Mouse (Mus musculus) neural tube, embryonic 12.5 days (tissue): Measurements from ENCODE around the gene Fam174a. TPM values are rescaled to one million over a fixed set of nuclear protein-coding genes. Genes with fewer than 3 reads are reported as not detected.

ENCODE experiments used
- ATAC-seq: fragments of 200-750 bp; cut with Nextera tagmentation; 2 replicates; pipeline ENCODE4 v1.8.0; 2017; ENCODE audit warnings: low read depth, mild to moderate bottlenecking, moderate TSS enrichment, moderate library complexity; ENCODE audit not compliant: low FRiP score
- H3K27ac ChIP-seq: fragments of 300-500 bp; sonication (generic); 2 replicates; pipeline ENCODE4 v1.5.1; 2016
- H3K27me3 ChIP-seq: fragments of 300-500 bp; sonication (generic); replicated peaks from 2 replicates; pipeline ENCODE4 v1.6.1; 2016; ENCODE audit warnings: mild to moderate bottlenecking
- H3K36me3 ChIP-seq: fragments of 300-500 bp; sonication (generic); 2 replicates; pipeline ENCODE4 v1.6.1; 2016; ENCODE audit warnings: mild to moderate bottlenecking
- H3K4me1 ChIP-seq: fragments of 300-500 bp; sonication (generic); 2 replicates; pipeline ENCODE4 v1.6.1; 2016
- H3K4me2 ChIP-seq: fragments of 300-500 bp; sonication (generic); replicated peaks from 2 replicates; pipeline ENCODE4 v1.6.1; 2016; ENCODE audit warnings: mild to moderate bottlenecking
- H3K4me3 ChIP-seq: fragments of 300-500 bp; sonication (generic); 2 replicates; pipeline ENCODE4 v1.5.1; 2016
- H3K9ac ChIP-seq: fragments of 300-500 bp; sonication (generic); 2 replicates; pipeline ENCODE4 v1.6.1; 2016; ENCODE audit warnings: mild to moderate bottlenecking
- H3K9me3 ChIP-seq: fragments of 300-500 bp; sonication (generic); 2 replicates; pipeline ENCODE4 v1.6.1; 2016; ENCODE audit warnings: mild to moderate bottlenecking
- WGBS: fragments of 180-500 bp; shearing (Covaris S2); methylation state at CpG from one replicate; pipeline ENCODE4 v1.1.7; 2016; 5-methylcytosine and 5-hydroxymethylcytosine counted together
- polyA plus RNA-seq: library from polyadenylated mRNA; unstranded; fragments of >200 nt; fragmentation: Nextera tagmentation; extraction: Ambion mirVana; gene quantifications from 2 replicates; pipeline ENCODE4 v1.2.1, GENCODE M21; 2016

The Fam174a gene
- polyA plus RNA-seq, 1 experiment from 2014 or later = 24.6 TPM

DNA sequence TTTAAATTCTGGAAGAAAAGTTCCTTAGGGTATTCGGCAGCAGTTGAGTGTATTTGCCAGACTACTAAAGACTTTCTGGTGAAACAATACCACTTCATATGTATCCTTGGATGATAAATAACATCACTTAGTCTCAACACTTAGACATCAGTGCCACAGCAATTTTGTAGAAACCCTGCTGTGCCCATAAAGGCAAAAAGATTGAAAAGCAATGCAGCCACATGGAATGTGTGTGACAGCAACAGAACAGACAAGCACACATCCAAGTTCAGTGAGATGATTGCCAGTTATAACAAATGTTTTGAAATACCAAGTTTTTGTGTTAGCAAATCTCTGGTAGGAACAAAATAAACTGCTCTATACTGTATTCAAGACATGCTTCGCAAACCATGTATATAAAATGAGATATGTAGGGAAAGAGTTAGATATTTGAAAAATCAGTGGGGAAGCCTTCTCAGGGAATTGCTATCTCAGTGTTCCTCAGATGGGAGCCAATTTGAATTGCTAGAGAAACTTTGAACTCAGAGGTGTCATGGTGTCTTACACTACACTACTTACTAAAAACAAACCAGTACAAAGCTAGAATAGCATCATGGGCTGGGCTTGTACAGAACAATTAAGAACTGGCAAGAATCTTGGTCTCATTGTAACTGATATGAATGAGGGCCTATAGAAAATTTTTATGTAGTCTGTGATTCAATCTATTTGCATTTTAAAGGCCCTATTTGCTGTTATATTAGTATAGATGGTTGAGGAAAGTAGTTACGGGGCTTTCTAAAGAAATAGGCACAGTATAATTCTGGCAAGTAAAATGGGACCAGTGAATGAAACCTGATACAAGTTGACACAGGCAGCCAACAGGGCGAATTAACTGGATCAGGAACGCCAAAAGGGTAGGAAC lies 30.4 kb downstream of the Fam174a start:
- H3K27ac ChIP-seq = no peak overlapping the region
- ATAC-seq = no peak
- no peak overlapping the region for H3K9ac ChIP-seq
- H3K27me3 ChIP-seq = no peaks in the 10 kb centered on the region
- H3K9me3 ChIP-seq = no peaks in the 10 kb centered on the region
- no peak overlapping the region for H3K4me3 ChIP-seq
- no peak overlapping the region for H3K4me2 ChIP-seq
- no peaks in the 10 kb centered on the region for H3K4me1 ChIP-seq
- no peaks in the 10 kb centered on the region for H3K36me3 ChIP-seq
- 81% methylated on average over 5 of the region's 5 CpGs for WGBS

DNA sequence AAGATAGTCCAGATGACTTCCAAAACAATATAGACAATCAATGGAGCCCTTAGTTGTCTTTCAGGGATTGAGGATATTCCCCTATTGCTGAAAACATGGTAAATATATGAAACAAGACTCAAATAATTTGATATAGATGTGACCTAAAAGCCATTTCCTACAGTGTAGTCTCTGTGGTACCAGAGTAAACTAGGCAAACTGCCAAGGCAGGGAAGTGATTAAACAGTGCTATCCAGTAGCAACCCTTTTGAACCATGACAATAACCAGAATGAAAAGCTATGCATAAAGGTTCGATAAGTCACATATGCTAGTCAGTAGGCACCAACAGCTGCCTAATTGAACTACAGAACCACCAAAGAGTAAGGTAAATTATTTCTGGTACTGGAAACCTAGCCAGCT lies 40.7 kb downstream of the Fam174a start:
- Histone ChIP-seq H3K9ac (no peak overlapping the region), H3K27ac (no peak overlapping the region), H3K4me3 (no peak overlapping the region), H3K27me3 (no peaks in the 10 kb centered on the region), H3K4me1 (no peaks in the 10 kb centered on the region), H3K36me3 (no peaks in the 10 kb centered on the region), H3K4me2 (no peak overlapping the region), H3K9me3 (no peaks in the 10 kb centered on the region)
- WGBS = 87% methylated on average over 1 of the region's 1 CpGs
- ATAC-seq = no peak

DNA sequence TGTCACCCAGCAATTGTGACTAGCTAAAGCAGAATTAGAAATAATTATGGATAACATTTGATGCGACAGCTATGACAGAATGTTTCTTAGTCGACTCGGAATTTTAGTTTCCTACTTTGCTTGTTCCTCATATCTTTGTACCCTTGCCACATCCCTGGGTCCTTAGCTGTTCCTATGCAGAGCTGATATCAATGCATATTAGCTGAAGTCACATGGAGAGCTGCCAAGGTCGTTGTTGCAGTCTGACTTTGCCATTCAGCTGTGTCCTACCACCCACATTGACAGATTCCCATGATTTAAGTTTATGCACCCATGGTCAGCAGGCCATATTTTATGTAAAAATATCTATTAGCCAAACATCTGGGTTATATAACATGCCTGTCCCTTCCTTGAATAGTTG lies 43.5 kb downstream of the Fam174a start:
- 68% methylated on average over 4 of the region's 4 CpGs for WGBS
- Histone ChIP-seq H3K9me3 (no peaks in the 10 kb centered on the region), H3K27me3 (no peaks in the 10 kb centered on the region), H3K4me2 (no peak overlapping the region), H3K9ac (no peak overlapping the region), H3K36me3 (no peaks in the 10 kb centered on the region), H3K27ac (no peak overlapping the region), H3K4me3 (no peak overlapping the region), H3K4me1 (no peaks in the 10 kb centered on the region)
- ATAC-seq = no peak

DNA sequence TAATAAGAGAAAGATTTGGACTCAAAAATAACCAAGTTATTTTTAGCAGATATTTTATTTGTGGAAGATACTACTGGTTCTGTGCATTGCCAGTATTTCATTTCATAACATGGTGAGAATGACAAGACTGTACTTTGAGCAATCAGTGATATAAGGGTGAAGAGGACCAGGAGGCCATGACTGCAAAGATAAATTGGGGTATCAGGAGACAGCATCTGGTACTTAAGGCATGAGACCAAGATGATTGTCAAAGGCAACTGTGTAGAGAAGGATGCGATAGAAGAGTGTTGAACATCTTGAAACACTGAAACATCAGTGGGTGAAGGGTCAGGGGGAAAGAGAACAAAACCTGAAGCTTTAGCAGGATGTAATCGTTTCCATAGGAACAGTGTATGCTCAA lies 50.3 kb downstream of the Fam174a start:
- no peak overlapping the region for H3K27ac ChIP-seq
- 81% methylated on average over 2 of the region's 2 CpGs for WGBS
- no peak for ATAC-seq

DNA sequence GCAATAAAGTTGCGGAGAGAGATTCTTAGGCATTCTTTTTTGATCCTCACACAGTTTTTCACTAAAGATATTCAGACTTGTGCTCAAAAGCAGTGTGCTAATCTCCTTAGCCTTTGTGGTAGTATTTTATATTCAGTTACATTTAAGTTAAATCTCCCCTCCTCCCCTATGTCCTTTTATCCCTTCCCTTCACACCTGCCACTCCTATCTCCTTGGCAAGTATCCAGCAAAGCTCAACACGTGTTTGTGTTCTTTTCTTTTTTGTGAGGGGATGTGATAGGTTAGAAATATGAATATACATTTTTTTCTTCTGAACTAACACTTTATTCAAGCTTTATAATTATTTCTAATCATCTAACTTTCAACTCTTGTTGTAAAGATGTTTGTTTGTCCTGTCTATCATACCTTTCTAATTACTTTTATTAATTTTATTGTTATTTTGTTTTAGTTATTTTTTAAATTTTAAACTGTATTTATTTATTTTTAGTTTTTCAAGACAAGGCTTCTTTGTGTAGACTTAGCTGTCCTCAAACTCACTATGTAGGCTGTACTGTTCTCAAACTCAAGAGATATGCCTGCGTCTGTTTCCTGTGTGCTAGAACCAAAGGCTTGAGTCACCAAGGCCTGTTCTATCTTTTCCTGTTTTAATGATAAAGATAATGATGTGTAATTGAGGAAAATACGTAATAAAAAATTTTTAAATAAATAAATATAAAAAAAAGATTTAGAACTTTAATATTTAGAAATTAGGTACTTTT lies 53.4 kb downstream of the Fam174a start:
- H3K36me3 ChIP-seq = no peaks in the 10 kb centered on the region
- H3K9ac ChIP-seq = no peak overlapping the region
- no peak overlapping the region for H3K4me2 ChIP-seq
- H3K27ac ChIP-seq = no peak overlapping the region
- H3K9me3 ChIP-seq = no peaks in the 10 kb centered on the region
- ATAC-seq = no peak
- H3K27me3 ChIP-seq = no peaks in the 10 kb centered on the region
- H3K4me1 ChIP-seq = no peaks in the 10 kb centered on the region
- no peak overlapping the region for H3K4me3 ChIP-seq
- WGBS = 78% methylated on average over 4 of the region's 4 CpGs

More for the DNA sequence above, 50.3 kb downstream of the Fam174a start:
- Histone ChIP-seq H3K36me3 (no peaks in the 10 kb centered on the region), H3K27me3 (no peaks in the 10 kb centered on the region), H3K4me1 (no peaks in the 10 kb centered on the region), H3K4me3 (no peak overlapping the region), H3K9ac (no peak overlapping the region), H3K4me2 (no peak overlapping the region), H3K9me3 (no peaks in the 10 kb centered on the region)

DNA sequence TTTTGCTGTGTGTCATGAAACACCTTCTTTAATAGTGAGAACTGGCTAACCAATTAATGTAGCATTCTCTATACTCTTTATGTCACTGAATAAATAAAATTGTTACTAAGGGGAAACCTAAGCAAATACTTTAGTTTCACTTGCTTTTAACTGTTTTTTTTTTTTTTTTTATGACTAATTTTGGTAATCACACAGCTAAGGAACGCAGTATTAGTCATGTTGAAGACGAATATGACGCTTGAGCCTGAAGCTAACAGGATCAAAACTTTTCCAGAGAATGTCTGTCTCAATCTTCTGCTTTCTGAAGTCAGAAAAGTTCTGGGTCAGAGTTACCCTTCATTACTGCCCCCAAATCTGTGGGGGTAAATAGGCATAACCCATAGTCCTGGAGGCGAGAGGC lies 54.3 kb downstream of the Fam174a start:
- no peaks in the 10 kb centered on the region for H3K9me3 ChIP-seq
- no peak overlapping the region for H3K9ac ChIP-seq
- H3K27me3 ChIP-seq = no peaks in the 10 kb centered on the region
- no peak overlapping the region for H3K4me3 ChIP-seq
- no peak for ATAC-seq
- no peak overlapping the region for H3K27ac ChIP-seq
- no peaks in the 10 kb centered on the region for H3K36me3 ChIP-seq
- WGBS = 90% methylated on average over 4 of the region's 4 CpGs
- H3K4me2 ChIP-seq = no peak overlapping the region
- no peaks in the 10 kb centered on the region for H3K4me1 ChIP-seq

DNA sequence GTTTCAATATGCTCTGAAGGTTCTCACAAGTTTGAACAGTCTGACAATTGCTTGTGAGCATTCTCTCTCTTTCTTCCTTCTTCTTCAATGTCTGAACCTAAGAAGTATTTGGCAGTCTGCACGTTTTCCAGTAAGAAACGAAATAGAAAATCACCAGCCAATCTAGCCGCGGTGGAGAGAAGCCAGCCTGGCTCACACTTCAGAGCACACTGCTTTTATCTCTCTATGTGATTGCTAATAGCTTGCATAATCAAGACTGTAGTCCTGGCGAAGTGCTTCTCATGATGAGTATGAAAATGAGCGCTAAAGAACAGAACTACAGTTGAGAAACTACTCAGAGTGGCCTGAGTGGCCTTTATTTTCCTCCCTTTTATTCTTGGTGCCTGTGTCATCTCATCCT lies 62.0 kb downstream of the Fam174a start:
- no peaks in the 10 kb centered on the region for H3K4me1 ChIP-seq
- ATAC-seq = no peak
- 75% methylated on average over 6 of the region's 6 CpGs for WGBS
- no peak overlapping the region for H3K27ac ChIP-seq
- H3K4me2 ChIP-seq = no peak overlapping the region
- no peak overlapping the region for H3K9ac ChIP-seq
- H3K36me3 ChIP-seq = no peaks in the 10 kb centered on the region
- H3K9me3 ChIP-seq = no peaks in the 10 kb centered on the region
- H3K4me3 ChIP-seq = no peak overlapping the region
- H3K27me3 ChIP-seq = no peaks in the 10 kb centered on the region

DNA sequence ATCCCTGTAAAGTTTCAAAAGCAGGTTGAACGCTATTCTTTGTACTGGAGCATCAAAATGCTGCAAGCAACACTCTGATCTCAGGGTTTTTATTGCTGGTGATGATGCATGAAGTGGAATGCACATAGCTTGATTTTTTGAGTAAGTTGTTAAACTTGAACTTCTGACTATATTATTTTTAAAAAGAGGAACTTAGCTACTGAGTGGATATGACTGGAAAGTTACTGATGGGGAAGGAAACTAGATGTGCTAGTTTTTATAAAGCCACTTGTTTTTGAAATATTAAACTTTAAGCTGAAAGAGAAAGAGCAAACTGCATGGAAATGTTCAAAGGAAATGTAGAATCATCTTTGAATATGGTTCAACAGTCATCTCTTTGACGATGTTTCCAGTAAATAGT lies 67.6 kb downstream of the Fam174a start:
- Histone ChIP-seq H3K9me3 (no peaks in the 10 kb centered on the region), H3K9ac (no peak overlapping the region), H3K4me2 (no peak overlapping the region), H3K4me1 (no peaks in the 10 kb centered on the region), H3K27ac (no peak overlapping the region), H3K27me3 (no peaks in the 10 kb centered on the region), H3K4me3 (no peak overlapping the region), H3K36me3 (no peaks in the 10 kb centered on the region)
- ATAC-seq = no peak
- WGBS = 85% methylated on average over 2 of the region's 2 CpGs
